Mouse (Mus musculus): Measurements from ENCODE around the gene Txlng. TPM values are rescaled to one million over a fixed set of nuclear protein-coding genes. Genes with fewer than 3 reads are reported as not detected.
A peak's percentile ranks its signal among the peaks of the same experiment; 100 is the strongest.

Gene Txlng
- 15.2 and 18.1 TPM in 2 replicates for polyA plus RNA-seq (2016; fragmentation: Nextera tagmentation; extraction: Ambion mirVana)

DNA sequence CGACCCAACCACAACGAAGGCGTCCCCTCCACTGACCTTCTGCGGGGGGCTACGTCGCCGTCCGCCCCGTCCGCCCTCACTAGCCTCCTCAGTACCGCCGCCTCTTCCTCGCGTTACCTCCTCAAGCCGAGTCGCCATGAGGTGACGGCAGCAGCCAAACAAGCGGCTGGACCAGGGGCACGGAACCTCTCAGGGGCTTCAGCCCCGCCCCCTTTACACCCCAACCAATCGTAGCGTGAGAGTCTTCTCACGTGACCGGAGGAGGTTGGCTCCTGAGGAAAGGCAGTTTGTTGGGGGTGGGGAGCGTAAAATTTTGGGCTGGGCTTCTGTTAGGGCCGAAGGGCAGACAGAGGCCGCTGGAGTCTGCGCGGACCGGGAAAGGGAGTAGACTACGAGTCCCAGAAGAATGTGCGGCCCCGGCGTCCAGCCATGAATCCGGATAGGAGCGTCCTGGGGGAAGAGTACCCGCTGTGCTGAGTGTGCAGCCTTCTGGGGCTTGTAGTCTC is at the start of gene Txlng:
TSS of gene Txlng (minus strand) at position 252 of the 506 bp plus-strand sequence.
- H3K27ac ChIP-seq, result no peak within 1 kb of the TSS
- no peaks in the 10 kb centered on the region for H3K9me3 ChIP-seq
- H3K4me2 ChIP-seq, result peak within 1 kb of the TSS; percentile 83
- H3K36me3 ChIP-seq, result no peaks in the 10 kb centered on the region
- peaks cover 17% of the 10 kb centered on the region for H3K27me3 ChIP-seq
- 18% methylated on average over 37 of the region's 37 CpGs for WGBS
- ATAC-seq (ENCODE audit: insufficient number of reproducible peaks, insufficient read depth, low FRiP score, low TSS enrichment, low read depth), result peak; percentile 100
- peak within 1 kb of the TSS; percentile 59 for H3K9ac ChIP-seq (replicated peaks)
- no peaks in the 10 kb centered on the region for H3K4me1 ChIP-seq (replicated peaks)
- H3K4me3 ChIP-seq (replicated peaks), result peak within 1 kb of the TSS; percentile 55

GRCm38 (mm10) chrX:162878236-162878635 is 49.0 kb upstream of the Txlng start:
- no peaks in the 10 kb centered on the region for H3K9me3 ChIP-seq
- H3K9ac ChIP-seq (replicated peaks), result no peak overlapping the region
- 88% methylated on average over 3 of the region's 3 CpGs for WGBS
- H3K4me3 ChIP-seq (replicated peaks), result no peak overlapping the region
- no peaks in the 10 kb centered on the region for H3K4me1 ChIP-seq (replicated peaks)
- no peak for ATAC-seq (ENCODE audit: insufficient number of reproducible peaks, insufficient read depth, low FRiP score, low TSS enrichment, low read depth)
- H3K4me2 ChIP-seq, result no peak overlapping the region
- no peak overlapping the region for H3K27ac ChIP-seq
- H3K36me3 ChIP-seq, result peaks cover 49% of the 10 kb centered on the region
- no peaks in the 10 kb centered on the region for H3K27me3 ChIP-seq

DNA sequence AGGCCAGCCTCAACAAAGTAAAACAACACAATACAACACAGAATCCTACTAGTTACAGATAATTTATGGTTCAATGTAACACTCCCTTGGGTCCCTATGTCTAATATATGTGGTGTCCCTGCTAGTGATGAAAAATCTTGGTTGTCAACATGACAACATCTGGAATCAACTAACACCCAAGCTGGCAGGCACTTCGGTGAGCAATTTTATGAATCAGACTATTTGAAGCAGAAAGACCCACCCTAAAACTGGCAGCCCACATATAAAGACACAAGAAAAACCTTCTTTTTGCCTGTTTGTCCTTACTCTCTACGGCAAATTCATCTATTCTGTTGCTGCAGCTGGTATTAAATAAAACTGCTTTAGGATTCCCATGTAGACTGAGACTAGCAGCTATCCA is 44.5 kb upstream of the Txlng start:
- Histone ChIP-seq H3K9ac (replicated peaks) (no peak overlapping the region), H3K9me3 (no peaks in the 10 kb centered on the region), H3K4me1 (replicated peaks) (no peaks in the 10 kb centered on the region), H3K27me3 (0 out of 2 replicates have a peak, but pooled peaks cover 4% of the 10 kb centered on the region), H3K36me3 (peaks cover 33% of the 10 kb centered on the region), H3K27ac (no peak overlapping the region), H3K4me2 (no peak overlapping the region), H3K4me3 (replicated peaks) (no peak overlapping the region)
- 40% methylated on average over 2 of the region's 2 CpGs for whole genome bisulfite sequencing
- no peak for ATAC-seq (ENCODE audit: insufficient number of reproducible peaks, insufficient read depth, low FRiP score, low TSS enrichment, low read depth)

GRCm38 (mm10) chrX:162871734-162872517 is 42.7 kb upstream of the Txlng start:
- no peak overlapping the region for H3K27ac ChIP-seq
- H3K4me2 ChIP-seq, result no peak overlapping the region
- H3K4me1 ChIP-seq (replicated peaks), result no peaks in the 10 kb centered on the region
- H3K27me3 ChIP-seq, result peaks cover 7% of the 10 kb centered on the region; the same call in 1 of the 2 replicates
- no peak overlapping the region for H3K4me3 ChIP-seq (replicated peaks)
- peaks cover 27% of the 10 kb centered on the region for H3K36me3 ChIP-seq
- 47% methylated on average over 4 of the region's 4 CpGs for WGBS
- H3K9me3 ChIP-seq, result no peaks in the 10 kb centered on the region
- no peak overlapping the region for H3K9ac ChIP-seq (replicated peaks)
- no peak for ATAC-seq (ENCODE audit: insufficient number of reproducible peaks, insufficient read depth, low FRiP score, low TSS enrichment, low read depth)

GRCm38 (mm10) chrX:162868294-162868965 is 39.2 kb upstream of the Txlng start:
- ATAC-seq (ENCODE audit: insufficient number of reproducible peaks, insufficient read depth, low FRiP score, low TSS enrichment, low read depth), result no peak
- WGBS, result 73% methylated on average over 3 of the region's 3 CpGs
- H3K27me3 ChIP-seq, result peaks cover 7% of the 10 kb centered on the region; the same call in 1 of the 2 replicates
- no peak overlapping the region for H3K9ac ChIP-seq (replicated peaks)
- no peaks in the 10 kb centered on the region for H3K9me3 ChIP-seq
- no peaks in the 10 kb centered on the region for H3K4me1 ChIP-seq (replicated peaks)
- H3K4me3 ChIP-seq (replicated peaks), result no peak overlapping the region
- peaks cover 26% of the 10 kb centered on the region for H3K36me3 ChIP-seq
- H3K4me2 ChIP-seq, result no peak overlapping the region
- no peak overlapping the region for H3K27ac ChIP-seq

- Histone ChIP-seq H3K4me2 (no peak overlapping the region), H3K9me3 (no peaks in the 10 kb centered on the region), H3K4me3 (replicated peaks) (no peak overlapping the region), H3K36me3 (no peaks in the 10 kb centered on the region), H3K4me1 (replicated peaks) (no peaks in the 10 kb centered on the region), H3K9ac (replicated peaks) (no peak overlapping the region), H3K27ac (no peak overlapping the region), H3K27me3 (no peaks in the 10 kb centered on the region)
- 83% methylated on average over 1 of the region's 1 CpGs for WGBS
- ATAC-seq (ENCODE audit: insufficient number of reproducible peaks, insufficient read depth, low FRiP score, low TSS enrichment, low read depth), result no peak
Observed at GRCm38 (mm10) chrX:162848682-162849081, 19.4 kb upstream of the Txlng start.

DNA sequence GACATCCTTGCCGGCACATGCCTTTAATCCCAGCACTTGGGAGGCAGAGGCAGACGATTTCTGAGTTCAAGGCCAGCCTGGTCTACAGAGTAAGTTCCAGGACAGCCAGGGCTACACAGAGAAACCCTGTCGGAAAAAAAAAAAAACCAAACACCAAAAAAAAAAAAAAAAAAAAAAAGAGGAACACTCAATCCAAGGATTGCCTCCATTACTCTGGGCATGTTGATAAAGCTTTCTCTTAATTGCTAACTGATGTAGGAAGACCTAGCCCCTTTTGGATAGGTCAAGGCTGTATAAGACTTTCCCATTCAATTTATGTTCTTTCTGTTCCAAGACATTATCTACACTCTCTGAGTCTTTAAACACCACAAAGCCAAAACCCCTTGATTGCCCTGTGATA is 16.3 kb upstream of the Txlng start:
- Histone ChIP-seq H3K27ac (no peak overlapping the region), H3K36me3 (no peaks in the 10 kb centered on the region), H3K4me2 (no peak overlapping the region), H3K9me3 (no peaks in the 10 kb centered on the region), H3K27me3 (0 out of 2 replicates have a peak, but pooled peaks cover 5% of the 10 kb centered on the region), H3K9ac (replicated peaks) (no peak overlapping the region), H3K4me3 (replicated peaks) (no peak overlapping the region), H3K4me1 (replicated peaks) (no peaks in the 10 kb centered on the region)
- WGBS, result 89% methylated on average over 3 of the region's 3 CpGs
- no peak for ATAC-seq (ENCODE audit: insufficient number of reproducible peaks, insufficient read depth, low FRiP score, low TSS enrichment, low read depth)

- H3K36me3 ChIP-seq, result no peaks in the 10 kb centered on the region
- H3K27ac ChIP-seq, result no peak overlapping the region
- no peak overlapping the region for H3K4me2 ChIP-seq
- no peak overlapping the region for H3K9ac ChIP-seq (replicated peaks)
- 0 out of 2 replicates have a peak, but pooled peaks cover 5% of the 10 kb centered on the region for H3K27me3 ChIP-seq
- no peak for ATAC-seq (ENCODE audit: insufficient number of reproducible peaks, insufficient read depth, low FRiP score, low TSS enrichment, low read depth)
- H3K9me3 ChIP-seq, result no peaks in the 10 kb centered on the region
- H3K4me3 ChIP-seq (replicated peaks), result no peak overlapping the region
- no peaks in the 10 kb centered on the region for H3K4me1 ChIP-seq (replicated peaks)
- WGBS, result 75% methylated on average over 8 of the region's 8 CpGs
Observed at GRCm38 (mm10) chrX:162844447-162845100, 15.3 kb upstream of the Txlng start.

DNA sequence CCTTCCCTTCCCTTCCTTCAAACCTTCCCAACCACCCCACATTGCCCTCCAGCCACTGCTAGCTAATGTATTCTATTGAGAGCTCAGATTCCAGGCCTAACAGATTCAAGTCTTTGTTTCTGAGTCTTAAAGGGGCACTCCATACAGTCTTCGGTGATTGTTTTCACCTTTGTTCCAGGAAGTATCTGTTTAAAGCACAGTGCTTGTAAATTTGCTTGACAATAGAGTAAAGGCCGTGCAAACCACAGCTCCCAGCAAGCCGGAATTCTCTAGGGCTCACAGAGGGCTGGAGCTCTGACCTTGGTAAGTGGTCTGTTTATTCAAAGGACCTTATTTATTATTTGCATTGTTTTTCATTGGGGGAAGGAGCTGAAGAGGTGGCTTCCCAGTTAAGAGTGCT is 2.8 kb upstream of the Txlng start:
- Histone ChIP-seq H3K4me3 (replicated peaks) (no peak overlapping the region), H3K36me3 (no peaks in the 10 kb centered on the region), H3K27ac (no peak overlapping the region), H3K9ac (replicated peaks) (no peak overlapping the region), H3K27me3 (peaks cover 17% of the 10 kb centered on the region), H3K4me2 (no peak overlapping the region), H3K9me3 (no peaks in the 10 kb centered on the region), H3K4me1 (replicated peaks) (no peaks in the 10 kb centered on the region)
- WGBS, result 51% methylated on average over 3 of the region's 3 CpGs
- no peak for ATAC-seq (ENCODE audit: insufficient number of reproducible peaks, insufficient read depth, low FRiP score, low TSS enrichment, low read depth)

- Histone ChIP-seq H3K4me3 (replicated peaks) (no peak overlapping the region), H3K27ac (no peak overlapping the region), H3K4me1 (replicated peaks) (no peaks in the 10 kb centered on the region), H3K9me3 (no peaks in the 10 kb centered on the region), H3K27me3 (peaks cover 17% of the 10 kb centered on the region), H3K9ac (replicated peaks) (no peak overlapping the region), H3K36me3 (no peaks in the 10 kb centered on the region), H3K4me2 (no peak overlapping the region)
- no peak for ATAC-seq (ENCODE audit: insufficient number of reproducible peaks, insufficient read depth, low FRiP score, low TSS enrichment, low read depth)
- 68% methylated on average over 1 of the region's 1 CpGs for WGBS
Observed at GRCm38 (mm10) chrX:162831542-162831941, 2.3 kb upstream of the Txlng start.

GRCm38 (mm10) chrX:162831036-162831435 is 1.8 kb upstream of the Txlng start:
- no peak for ATAC-seq (ENCODE audit: insufficient number of reproducible peaks, insufficient read depth, low FRiP score, low TSS enrichment, low read depth)
- H3K36me3 ChIP-seq, result no peaks in the 10 kb centered on the region
- no peaks in the 10 kb centered on the region for H3K4me1 ChIP-seq (replicated peaks)
- H3K9me3 ChIP-seq, result no peaks in the 10 kb centered on the region
- H3K27ac ChIP-seq, result no peak overlapping the region
- H3K4me3 ChIP-seq (replicated peaks), result no peak overlapping the region
- no peak overlapping the region for H3K9ac ChIP-seq (replicated peaks)
- H3K27me3 ChIP-seq, result peaks cover 17% of the 10 kb centered on the region
- H3K4me2 ChIP-seq, result no peak overlapping the region
- WGBS, result 58% methylated on average over 1 of the region's 1 CpGs

Data from limb, embryonic 12.5 days (tissue).